Mouse (Mus musculus) regulatory T cell (primary cell): ENCODE results near the gene Mepce.
"Not testable (repeated sequence)": the region's sequence is repeated elsewhere in the genome, so short reads cannot be mapped to it uniquely, and the experiment has no call there.

Source experiments
- in situ Hi-C: fragments of 300-600 bp; cut with MboI, MseI; formaldehyde crosslinking; loops from one replicate; pipeline ENCODE4 v1.15.1; 2025; ENCODE audit warnings: high pct_unique_total_duplicates

Mepce gene

GRCm38 (mm10) chr5:137787151-137787928 is at the start of gene Mepce, which contains the start of gene Zcwpw1:
TSS of gene Mepce (minus strand) at chr5:137787655.
TSS of gene Zcwpw1 (plus strand) at chr5:137787798.
- in situ Hi-C loops = no loop called here

GRCm38 (mm10) chr5:137837110-137837509 is 49.7 kb upstream of the Mepce start:
- in situ Hi-C loops = not testable (repeated sequence)

- in situ Hi-C loops = no loop called here
Observed at GRCm38 (mm10) chr5:137836611-137837010, 49.2 kb upstream of the Mepce start.

- in situ Hi-C loops = not testable (repeated sequence)
Observed at GRCm38 (mm10) chr5:137835966-137836520, 48.6 kb upstream of the Mepce start, which contains the start of gene Pilra. TSS of gene Pilra (minus strand) at chr5:137836281.

GRCm38 (mm10) chr5:137833500-137833899 is 46.0 kb upstream of the Mepce start:
- in situ Hi-C loops = no loop called here

GRCm38 (mm10) chr5:137831506-137831905 is 44.1 kb upstream of the Mepce start:
- in situ Hi-C loops = no loop called here

- in situ Hi-C loops = no loop called here
Observed at GRCm38 (mm10) chr5:137831106-137831505, 43.7 kb upstream of the Mepce start.

GRCm38 (mm10) chr5:137830238-137830637 is 42.8 kb upstream of the Mepce start:
- in situ Hi-C loops = no loop called here

- in situ Hi-C loops = no loop called here
Observed at GRCm38 (mm10) chr5:137828694-137829093, 41.2 kb upstream of the Mepce start.

- in situ Hi-C loops = no loop called here
Observed at GRCm38 (mm10) chr5:137826421-137826820, 39.0 kb upstream of the Mepce start.

- in situ Hi-C loops = no loop called here
Observed at GRCm38 (mm10) chr5:137825971-137826370, 38.5 kb upstream of the Mepce start.

GRCm38 (mm10) chr5:137825030-137825429 is 37.6 kb upstream of the Mepce start:
- in situ Hi-C loops = no loop called here

GRCm38 (mm10) chr5:137823455-137824045 is 36.1 kb upstream of the Mepce start:
- in situ Hi-C loops = no loop called here

GRCm38 (mm10) chr5:137822602-137823001 is 35.1 kb upstream of the Mepce start:
- in situ Hi-C loops = no loop called here

- in situ Hi-C loops = no loop called here
Observed at GRCm38 (mm10) chr5:137822126-137822525, 34.7 kb upstream of the Mepce start.

- in situ Hi-C loops = no loop called here
Observed at GRCm38 (mm10) chr5:137817466-137818222, 30.2 kb upstream of the Mepce start.

- in situ Hi-C loops = no loop called here
Observed at GRCm38 (mm10) chr5:137808316-137808715, 20.9 kb upstream of the Mepce start.

- in situ Hi-C loops = no loop called here
Observed at GRCm38 (mm10) chr5:137806158-137806557, 18.7 kb upstream of the Mepce start.

GRCm38 (mm10) chr5:137800917-137801316 is 13.5 kb upstream of the Mepce start:
- in situ Hi-C loops = loop anchor here (5.0 kb wide), 1 partner anchor 76 kb away; no protein-coding TSS in a partner anchor

- in situ Hi-C loops = no loop called here
Observed at GRCm38 (mm10) chr5:137796606-137797005, 9.2 kb upstream of the Mepce start.

GRCm38 (mm10) chr5:137791553-137791952 is 4.1 kb upstream of the Mepce start:
- in situ Hi-C loops = no loop called here
